Mouse (Mus musculus) monocyte, adult 5-6 weeks (primary cell): ENCODE measurements around the gene Rbm31y. TPM values are rescaled to one million over a fixed set of nuclear protein-coding genes. Genes with fewer than 3 reads are reported as not detected.
"Not testable (repeated sequence)": the region's sequence is repeated elsewhere in the genome, so short reads cannot be mapped to it uniquely, and the experiment has no call there.

Experiments used
- ATAC-seq: fragments of 153-309, 156-312 bp; replicated peaks from 2 replicates; pipeline ENCODE4 v1.8.0; 2017; ENCODE audit warnings: mild to moderate bottlenecking; ENCODE audit not compliant: low TSS enrichment, insufficient number of reproducible peaks, severe bottlenecking, poor library complexity, low FRiP score
- total RNA-seq: library from RNA; stranded (forward); fragments of 200-1000, 200-491, 200-594 nt; gene quantifications from 3 replicates; pipeline ENCODE4 v1.2.3, GENCODE M21; 2017

Rbm31y gene
- total RNA-seq, result not detected in 3 replicates

DNA sequence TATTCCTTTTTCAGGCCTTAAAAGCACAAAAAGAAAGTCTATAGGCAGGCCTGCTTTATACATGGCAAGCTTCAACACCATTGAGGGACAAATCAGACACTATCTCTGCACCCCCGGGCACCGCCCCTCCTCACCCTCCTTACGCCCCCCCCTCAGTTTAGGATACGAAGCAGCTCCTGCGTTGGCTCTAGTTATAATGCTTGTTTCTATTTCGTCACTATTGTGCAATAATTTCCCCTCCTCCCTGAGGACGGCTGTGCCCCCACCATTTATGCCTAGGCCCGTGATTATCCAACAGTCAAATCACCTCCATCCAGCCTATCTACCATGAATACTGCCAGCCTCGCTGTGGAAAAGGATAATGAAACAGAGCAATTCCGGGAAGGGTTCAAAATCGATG, at the start of gene Rbm31y:
Rbm31y (plus strand) TSS at position 301 of the 400 bp plus-strand sequence.
- not testable (repeated sequence) for ATAC-seq
